In genomic region chr1:132431716-132432115, GRCm38 (mm10) we compare ENCODE assay signal across 8 mouse cellular contexts. TPM values are rescaled to one million over a fixed set of nuclear protein-coding genes. Genes with fewer than 3 reads are reported as not detected.
DNase-seq lines count a peak whose midpoint lies in the region; ATAC-seq lines count a peak whose summit lies in the region.

No protein-coding gene starts in this region.

- no peak for DNase-seq in frontal cortex, postnatal 10 days (ENCODE audit: low spot score in 2 of 2)
- DNase-seq in testis, postnatal 10 days (ENCODE audit: low spot score), result peak; percentile 53
- no peak for DNase-seq in testis, postnatal 14 days (ENCODE audit: low spot score)
- peak; percentile 93 for DNase-seq in left cerebral cortex, postnatal 4 days
- DNase-seq in spleen, adult 12 weeks (ENCODE audit: low spot score), result no peak

- no peaks in the 10 kb centered on the region for H3K27me3 ChIP-seq in hindbrain, embryonic 15.5 days
- no peaks in the 10 kb centered on the region for H3K27me3 ChIP-seq in liver, embryonic 12.5 days (replicated peaks)

- H3K9ac ChIP-seq in hindbrain, embryonic 15.5 days, result no peak overlapping the region
- H3K9ac ChIP-seq in liver, embryonic 12.5 days, result no peak overlapping the region

- no peak overlapping the region for H3K4me2 ChIP-seq in hindbrain, embryonic 15.5 days
- H3K4me2 ChIP-seq in liver, embryonic 12.5 days, result no peak overlapping the region

- H3K4me1 ChIP-seq in hindbrain, embryonic 15.5 days (replicated peaks), result peaks cover 42% of the 10 kb centered on the region
- H3K4me1 ChIP-seq in liver, embryonic 12.5 days, result no peaks in the 10 kb centered on the region

- H3K4me3 ChIP-seq in hindbrain, embryonic 15.5 days, result no peak overlapping the region
- H3K4me3 ChIP-seq in liver, embryonic 12.5 days, result no peak overlapping the region

- no peaks in the 10 kb centered on the region for H3K9me3 ChIP-seq in hindbrain, embryonic 15.5 days
- no peaks in the 10 kb centered on the region for H3K9me3 ChIP-seq in liver, embryonic 12.5 days (replicated peaks)

- peak; percentile 48; the same call in 1 of the 2 replicates for ATAC-seq in frontal cortex, adult (ENCODE audit: low TSS enrichment)
- ATAC-seq in hindbrain, embryonic 15.5 days (ENCODE audit: low FRiP score, low read depth), result peak; percentile 55; the same call in 1 of the 2 replicates
- ATAC-seq in liver, embryonic 12.5 days, result no peak

- WGBS in hindbrain, embryonic 15.5 days, result 62% methylated on average over 9 of the region's 9 CpGs
- WGBS in liver, embryonic 12.5 days (ENCODE audit: insufficient replicate concordance), result 75% methylated on average over 9 of the region's 9 CpGs

- intact Hi-C loops in left cerebral cortex, postnatal 4 days (cut with DNase I), result no loop called here

- H3K27ac ChIP-seq in hindbrain, embryonic 15.5 days (replicated peaks), result peak overlapping the region; percentile 33; the same call in 1 of the 2 replicates
- H3K27ac ChIP-seq in liver, embryonic 12.5 days, result no peak overlapping the region

- 0 out of 2 replicates have a peak, but pooled peaks cover 7% of the 10 kb centered on the region for H3K36me3 ChIP-seq in hindbrain, embryonic 15.5 days
- H3K36me3 ChIP-seq in liver, embryonic 12.5 days, result peaks cover 16% of the 10 kb centered on the region

RNA-seq across cellular contexts. Expression of gene Dstyk, which starts 14.4 kb away (rescaled TPM):
- polyA plus RNA-seq in hindbrain, embryonic 15.5 days (2015; fragmentation: Nextera tagmentation; extraction: Ambion mirVana), result 8.6 and 9.9 TPM in 2 replicates
- total RNA-seq in left cerebral cortex, postnatal 4 days (2021), result 10 to 100 TPM; 22.0 to 23.9 TPM
- polyA plus RNA-seq in liver, embryonic 12.5 days (2016; fragmentation: Nextera tagmentation; extraction: Ambion mirVana), result 5.8 and 6.6 TPM in 2 replicates

RNA-seq across cellular contexts. Expression of gene Tmcc2, which starts 40.6 kb away (rescaled TPM):
- 38.1 and 41.4 TPM in 2 replicates for polyA plus RNA-seq in hindbrain, embryonic 15.5 days (2015; fragmentation: Nextera tagmentation; extraction: Ambion mirVana)
- 100 to 1,000 TPM; 128 to 133 TPM for total RNA-seq in left cerebral cortex, postnatal 4 days (2021)
- 342 and 350 TPM in 2 replicates for polyA plus RNA-seq in liver, embryonic 12.5 days (2016; fragmentation: Nextera tagmentation; extraction: Ambion mirVana)

RNA-seq across cellular contexts. Expression of gene Rbbp5, which starts 45.4 kb away (rescaled TPM):
- polyA plus RNA-seq in hindbrain, embryonic 15.5 days (2015; fragmentation: Nextera tagmentation; extraction: Ambion mirVana), result 41.4 and 43.8 TPM in 2 replicates
- 10 to 100 TPM; 37.9 to 39.0 TPM for total RNA-seq in left cerebral cortex, postnatal 4 days (2021)
- polyA plus RNA-seq in liver, embryonic 12.5 days (2016; fragmentation: Nextera tagmentation; extraction: Ambion mirVana), result 33.5 and 35.3 TPM in 2 replicates

Comparison
In these comparisons a context has a peak if more than half of its experiments do, and no peak if none do; other contexts are left out.
1. DNase-seq: peak in testis, postnatal 10 days (single experiment) and left cerebral cortex, postnatal 4 days (single experiment); none in frontal cortex, postnatal 10 days (0 of 2), testis, postnatal 14 days (single experiment) and spleen, adult 12 weeks (single experiment).